Mouse (Mus musculus) forebrain, embryonic 16.5 days (tissue): Measurements from ENCODE around the gene Hltf. TPM values are rescaled to one million over a fixed set of nuclear protein-coding genes. Genes with fewer than 3 reads are reported as not detected.
A peak's percentile ranks its signal among the peaks of the same experiment; 100 is the strongest.
"Not testable (repeated sequence)": the region's sequence is repeated elsewhere in the genome, so short reads cannot be mapped to it uniquely, and the experiment has no call there.

Experiments used
- ATAC-seq: fragments of 200-750 bp; cut with Nextera tagmentation; 2 replicates; pipeline ENCODE4 v1.8.0; 2017; ENCODE audit warnings: mild to moderate bottlenecking, moderate library complexity
- H3K27ac ChIP-seq: fragments of 300-500 bp; sonication (generic); 2 replicates; pipeline ENCODE4 v1.5.1; 2014; ENCODE audit warnings: low read length, control low read depth
- H3K27me3 ChIP-seq: fragments of 300-500 bp; sonication (generic); replicated peaks from 2 replicates; pipeline ENCODE4 v1.6.1; 2014; ENCODE audit warnings: low read length; ENCODE audit not compliant: control insufficient read depth, insufficient read depth
- H3K36me3 ChIP-seq: fragments of 300-500 bp; sonication (generic); 2 replicates; pipeline ENCODE4 v1.6.1; 2014; ENCODE audit not compliant: control insufficient read depth, insufficient read depth
- H3K4me1 ChIP-seq: fragments of 300-500 bp; sonication (generic); replicated peaks from 2 replicates; pipeline ENCODE4 v1.6.1; 2014; ENCODE audit warnings: low read length; ENCODE audit not compliant: control insufficient read depth, insufficient read depth
- H3K4me2 ChIP-seq: fragments of 300-500 bp; sonication (generic); 2 replicates; pipeline ENCODE4 v1.6.1; 2014; ENCODE audit warnings: mild to moderate bottlenecking, low read length, control low read depth
- H3K4me3 ChIP-seq: fragments of 300-500 bp; sonication (generic); replicated peaks from 2 replicates; pipeline ENCODE4 v1.5.1; 2014; ENCODE audit warnings: mild to moderate bottlenecking, low read length, control low read depth
- H3K9ac ChIP-seq: fragments of 300-500 bp; sonication (generic); replicated peaks from 2 replicates; pipeline ENCODE4 v1.6.1; 2014; ENCODE audit warnings: low read depth, low read length, control low read depth
- H3K9me3 ChIP-seq: fragments of 300-500 bp; sonication (generic); 2 replicates; pipeline ENCODE4 v1.6.1; 2016; ENCODE audit warnings: low read length; ENCODE audit not compliant: control insufficient read depth
- WGBS: fragments of 180-500 bp; shearing (Covaris S2); extraction: QIAGEN DNeasy Blood & Tissue Kit; methylation state at CpG from one replicate; pipeline ENCODE4 v1.1.7; 2014; 5-methylcytosine and 5-hydroxymethylcytosine counted together
- polyA plus RNA-seq: library from polyadenylated mRNA; unstranded; fragments of >200 nt; fragmentation: Nextera tagmentation; extraction: Ambion mirVana; gene quantifications from 2 replicates; pipeline ENCODE4 v1.2.1, GENCODE M21; 2015

Gene Hltf
- 22.3 and 24.6 TPM in 2 replicates for polyA plus RNA-seq

DNA sequence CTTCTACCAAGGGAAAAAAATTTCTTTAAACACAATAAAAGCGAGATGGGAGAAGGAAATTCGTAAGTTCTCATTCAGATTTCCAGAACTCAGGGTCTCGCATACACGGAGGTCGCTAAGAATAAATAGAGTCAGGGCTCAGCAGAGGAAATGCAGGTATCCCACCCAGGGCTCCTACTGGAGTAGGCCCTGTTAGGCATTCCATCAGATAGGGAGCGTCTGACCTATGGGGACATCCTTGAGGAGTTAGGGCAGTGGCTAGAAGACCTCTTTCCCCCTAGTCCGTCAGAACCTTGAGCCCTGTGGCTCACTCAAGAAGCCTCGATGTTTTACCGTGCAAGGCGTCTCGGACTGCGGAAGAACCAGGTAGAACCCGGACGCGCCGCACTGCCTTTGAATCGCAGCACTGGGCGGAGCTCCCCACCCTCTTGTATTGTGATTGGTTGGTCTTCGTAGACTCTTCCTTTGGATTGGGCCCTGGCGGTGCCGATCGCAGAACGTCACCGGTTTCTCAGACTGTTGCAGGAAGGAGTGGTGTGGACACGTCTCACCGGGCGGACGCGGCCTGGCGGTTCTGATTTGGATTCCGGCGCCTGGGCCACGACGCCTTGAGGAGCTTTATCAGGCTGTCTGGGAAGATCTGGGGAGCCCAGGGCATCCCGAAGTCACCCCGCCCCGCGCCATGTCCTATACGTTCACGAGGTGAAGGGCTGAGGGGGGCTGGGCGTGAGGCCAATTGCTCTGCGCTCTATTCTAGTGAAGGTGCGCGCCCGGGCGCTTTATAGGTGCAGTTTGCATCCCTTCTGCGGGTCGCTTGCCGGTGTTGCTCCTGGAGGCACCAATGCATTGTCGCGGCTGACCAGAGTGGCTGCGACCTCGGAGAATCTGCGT lies at the start of gene Hltf:
TSS of gene Hltf (plus strand) at position 506 of the 891 bp plus-strand sequence.
- H3K9ac ChIP-seq, result peak within 1 kb of the TSS; percentile 80
- no peaks in the 10 kb centered on the region for H3K27me3 ChIP-seq
- peak within 1 kb of the TSS; percentile 79 for H3K4me3 ChIP-seq

DNA sequence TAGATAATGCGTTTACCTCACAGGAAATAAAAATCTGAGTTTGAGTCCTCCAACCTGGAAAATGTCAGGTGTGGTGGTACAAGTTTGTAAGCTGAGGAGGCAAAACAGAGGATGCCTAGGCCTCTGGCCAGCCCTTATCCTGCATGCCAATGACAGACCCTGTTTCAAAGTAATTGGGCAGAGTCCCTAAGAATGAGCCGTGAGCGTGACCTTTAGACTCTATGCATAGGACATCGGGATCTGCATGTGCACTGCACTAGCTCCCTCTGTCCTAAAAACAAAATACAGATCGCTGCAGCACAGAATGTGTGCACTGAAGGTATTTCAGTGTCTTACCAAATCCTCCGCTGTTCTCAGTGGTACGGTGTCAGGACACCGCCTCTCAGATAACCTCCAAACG lies 47.1 kb upstream of the Hltf start:
- no peaks in the 10 kb centered on the region for H3K4me1 ChIP-seq
- no peak overlapping the region for H3K4me2 ChIP-seq
- H3K27ac ChIP-seq, result no peak overlapping the region
- no peak overlapping the region for H3K9ac ChIP-seq
- WGBS, result 90% methylated on average over 9 of the region's 9 CpGs
- peaks cover 5% of the 10 kb centered on the region for H3K36me3 ChIP-seq
- no peaks in the 10 kb centered on the region for H3K27me3 ChIP-seq
- H3K4me3 ChIP-seq, result no peak overlapping the region
- ATAC-seq, result no peak
- no peaks in the 10 kb centered on the region for H3K9me3 ChIP-seq

More for the DNA sequence above, at the start of gene Hltf:
- Histone ChIP-seq H3K27ac (peak within 1 kb of the TSS; percentile 77), H3K36me3 (0 out of 2 replicates have a peak, but pooled peaks cover 3% of the 10 kb centered on the region), H3K4me2 (peak within 1 kb of the TSS; percentile 65), H3K4me1 (peaks cover 10% of the 10 kb centered on the region), H3K9me3 (no peaks in the 10 kb centered on the region)
- WGBS, result under 1% methylated on average over 49 of the region's 54 CpGs
- ATAC-seq, result peak; percentile 100

DNA sequence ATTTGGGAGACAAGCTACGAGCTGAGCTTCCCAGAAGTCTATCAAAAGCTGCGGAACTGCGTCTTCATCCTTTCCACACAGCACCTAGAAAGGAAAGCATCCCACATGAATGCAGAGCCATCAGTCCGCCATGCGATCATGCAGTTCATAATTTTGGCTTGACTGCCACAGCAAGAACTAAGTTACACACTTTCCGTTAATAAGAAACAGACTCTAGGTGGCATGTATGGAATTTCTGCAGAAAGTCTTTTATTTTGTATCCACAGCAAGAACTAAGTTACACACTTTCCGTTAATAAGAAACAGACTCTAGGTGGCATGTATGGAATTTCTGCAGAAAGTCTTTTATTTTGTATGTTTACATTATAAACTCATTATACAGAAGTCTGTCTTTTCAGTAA lies 46.7 kb upstream of the Hltf start:
- ATAC-seq, result not testable (repeated sequence)
- WGBS, result 91% methylated on average over 7 of the region's 7 CpGs

DNA sequence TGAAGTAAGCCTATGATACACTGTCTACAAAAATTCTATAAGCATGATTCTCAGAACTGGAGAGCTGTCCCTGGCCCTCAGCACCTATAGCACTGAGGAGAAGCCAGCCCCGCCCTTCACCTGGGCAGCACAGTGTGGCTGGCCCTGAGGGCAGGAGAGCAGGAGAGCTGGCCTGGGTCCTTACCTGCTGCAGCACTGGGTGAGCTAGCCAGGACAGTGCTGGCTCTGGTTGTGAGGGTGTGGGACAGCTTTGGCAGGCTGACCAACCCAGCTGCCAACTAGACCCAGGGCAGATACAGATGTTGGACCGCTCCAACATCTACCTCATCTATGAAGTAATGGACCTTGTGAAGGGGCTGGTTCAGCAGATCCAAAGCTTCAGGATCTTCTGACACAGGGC lies 43.2 kb upstream of the Hltf start:
- H3K4me1 ChIP-seq, result no peaks in the 10 kb centered on the region
- H3K4me2 ChIP-seq, result no peak overlapping the region
- H3K4me3 ChIP-seq, result no peak overlapping the region
- WGBS, result 93% methylated on average over 2 of the region's 2 CpGs
- ATAC-seq, result no peak
- H3K9me3 ChIP-seq, result no peaks in the 10 kb centered on the region
- H3K9ac ChIP-seq, result no peak overlapping the region
- peaks cover 11% of the 10 kb centered on the region for H3K36me3 ChIP-seq
- no peaks in the 10 kb centered on the region for H3K27me3 ChIP-seq
- H3K27ac ChIP-seq, result no peak overlapping the region

More for the DNA sequence above, 46.7 kb upstream of the Hltf start:
- H3K9ac ChIP-seq, H3K27ac ChIP-seq, H3K4me1 ChIP-seq, H3K4me2 ChIP-seq, H3K4me3 ChIP-seq, H3K36me3 ChIP-seq, H3K9me3 ChIP-seq, H3K27me3 ChIP-seq: not testable (repeated sequence)

DNA sequence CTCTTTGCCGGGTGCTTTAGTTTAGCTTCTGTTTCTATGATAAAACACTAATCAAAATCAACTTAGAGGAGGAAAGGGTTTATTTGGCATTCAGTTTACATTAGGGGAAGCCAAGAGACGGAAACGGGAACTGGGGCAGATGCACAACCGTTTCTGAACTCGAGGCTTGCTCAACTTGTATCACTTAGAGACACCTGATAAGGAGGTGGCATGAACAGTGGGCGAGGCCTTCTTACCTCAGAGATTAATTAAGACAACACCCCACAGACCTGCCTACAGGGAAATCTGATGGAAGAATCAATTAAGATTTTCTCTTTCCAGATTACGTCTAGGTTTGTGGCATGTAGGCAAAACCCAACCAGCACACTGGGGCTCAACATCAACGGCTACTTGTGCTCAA lies 39.5 kb upstream of the Hltf start:
- Histone ChIP-seq H3K27ac (no peak overlapping the region), H3K9ac (no peak overlapping the region), H3K36me3 (peaks cover 15% of the 10 kb centered on the region), H3K4me1 (no peaks in the 10 kb centered on the region), H3K27me3 (no peaks in the 10 kb centered on the region), H3K9me3 (no peaks in the 10 kb centered on the region), H3K4me3 (no peak overlapping the region), H3K4me2 (no peak overlapping the region)
- no peak for ATAC-seq
- WGBS, result 92% methylated on average over 8 of the region's 8 CpGs

DNA sequence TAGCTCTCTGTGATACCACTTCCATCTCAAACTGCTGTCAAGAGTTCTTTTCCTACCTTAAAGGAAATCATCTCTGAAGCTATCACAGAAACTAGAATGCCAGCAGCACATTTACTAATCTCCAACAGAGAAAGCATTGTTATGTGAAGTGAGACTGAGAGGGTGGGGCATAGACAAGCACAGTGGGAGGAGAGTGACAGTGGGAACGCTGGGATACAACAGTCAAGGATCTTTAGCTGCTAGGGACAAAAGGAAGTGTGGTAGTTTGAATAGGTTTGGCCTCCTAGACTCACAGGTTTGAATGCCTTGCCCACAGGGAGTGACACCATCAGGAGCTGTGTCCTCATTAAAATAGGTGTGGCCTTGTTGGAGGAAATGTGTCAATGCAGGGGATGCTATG lies 33.8 kb upstream of the Hltf start:
- Histone ChIP-seq H3K9ac (no peak overlapping the region), H3K9me3 (no peaks in the 10 kb centered on the region), H3K27me3 (no peaks in the 10 kb centered on the region), H3K4me1 (no peaks in the 10 kb centered on the region), H3K27ac (no peak overlapping the region), H3K36me3 (peaks cover 23% of the 10 kb centered on the region), H3K4me2 (no peak overlapping the region), H3K4me3 (no peak overlapping the region)
- WGBS, result 54% methylated on average over 1 of the region's 1 CpGs
- no peak for ATAC-seq

DNA sequence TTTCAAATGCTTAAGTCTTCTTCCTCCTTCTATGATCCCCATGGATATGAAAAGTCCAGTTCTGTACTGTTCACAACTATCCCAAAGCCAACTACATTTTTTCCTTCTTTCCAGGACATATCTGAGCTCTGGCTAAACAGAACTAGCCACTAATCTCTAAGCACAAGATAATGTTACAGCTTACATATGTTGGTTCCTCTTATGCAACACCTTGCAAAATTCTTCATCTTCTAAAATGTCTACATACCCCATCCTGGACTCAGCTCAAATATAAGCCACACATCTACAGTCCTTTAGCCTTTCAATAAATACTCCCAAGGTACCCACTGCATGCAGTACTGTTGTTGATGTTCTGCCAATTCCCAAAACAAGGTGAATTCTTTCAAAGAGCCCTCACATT lies 31.1 kb upstream of the Hltf start:
- ATAC-seq, result no peak
- no peak overlapping the region for H3K4me2 ChIP-seq
- H3K4me3 ChIP-seq, result no peak overlapping the region
- no peaks in the 10 kb centered on the region for H3K27me3 ChIP-seq
- H3K27ac ChIP-seq, result no peak overlapping the region
- no peaks in the 10 kb centered on the region for H3K4me1 ChIP-seq
- H3K9ac ChIP-seq, result no peak overlapping the region
- no peaks in the 10 kb centered on the region for H3K9me3 ChIP-seq
- peaks cover 23% of the 10 kb centered on the region for H3K36me3 ChIP-seq

DNA sequence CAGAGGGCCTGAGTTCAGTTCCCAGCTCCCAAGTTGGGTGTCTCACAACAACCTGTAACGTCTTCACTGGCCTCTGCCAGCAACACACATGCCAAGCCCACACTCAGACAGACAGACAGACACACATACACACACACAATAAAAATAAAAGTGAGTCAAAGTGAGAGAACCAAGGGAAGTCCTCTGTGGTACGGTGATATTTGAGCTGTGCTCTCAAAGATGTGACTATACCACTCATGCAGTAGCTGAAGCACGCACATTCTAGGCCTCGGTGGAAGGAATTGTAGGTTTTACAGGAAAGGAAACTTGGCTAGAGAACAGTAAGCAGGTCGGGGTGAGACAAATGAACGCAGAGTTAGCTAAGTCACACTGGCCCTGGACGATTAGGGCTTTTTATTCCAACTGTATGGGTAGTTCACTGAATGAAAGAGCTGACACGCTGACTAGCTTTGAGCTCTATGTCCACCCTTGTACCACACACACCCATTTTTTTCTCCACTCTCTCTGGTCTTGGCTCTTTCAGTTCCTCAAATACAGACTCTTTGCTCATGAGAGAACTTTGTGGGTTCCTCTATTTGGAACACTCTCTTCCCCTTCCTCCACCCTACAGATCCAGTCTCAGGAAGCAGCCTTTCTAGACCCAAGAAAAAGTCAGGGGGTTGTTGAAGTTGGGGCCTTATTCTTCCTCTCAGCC lies 30.5 kb upstream of the Hltf start:
- WGBS, result 93% methylated on average over 8 of the region's 8 CpGs

DNA sequence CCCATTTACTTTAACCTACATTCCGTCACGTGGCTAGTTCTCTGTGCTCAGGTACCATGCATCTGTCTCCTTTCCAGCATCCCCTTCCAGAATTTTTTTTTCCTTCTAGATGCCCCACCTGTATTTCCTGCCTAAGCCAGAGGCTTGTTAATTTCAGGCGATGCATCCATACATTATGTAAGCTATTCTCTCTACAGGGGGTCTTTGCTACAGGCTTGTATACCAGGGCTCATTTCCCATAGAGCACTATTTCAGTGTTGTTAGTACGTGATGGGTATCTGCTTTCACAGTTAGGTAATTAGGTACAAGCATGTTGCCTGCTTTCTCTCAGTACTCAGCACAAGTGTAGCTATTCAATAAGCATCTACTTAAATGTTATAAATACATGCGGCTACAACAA lies 29.8 kb upstream of the Hltf start:
- ATAC-seq, result no peak
- Histone ChIP-seq H3K36me3 (peaks cover 18% of the 10 kb centered on the region), H3K9me3 (no peaks in the 10 kb centered on the region), H3K4me3 (no peak overlapping the region), H3K27ac (no peak overlapping the region), H3K9ac (no peak overlapping the region), H3K4me1 (no peaks in the 10 kb centered on the region), H3K27me3 (no peaks in the 10 kb centered on the region), H3K4me2 (no peak overlapping the region)
- WGBS, result 77% methylated on average over 5 of the region's 5 CpGs

More for the DNA sequence above, 30.5 kb upstream of the Hltf start:
- no peaks in the 10 kb centered on the region for H3K9me3 ChIP-seq
- H3K4me1 ChIP-seq, result no peaks in the 10 kb centered on the region
- no peak for ATAC-seq
- no peak overlapping the region for H3K9ac ChIP-seq
- no peak overlapping the region for H3K4me3 ChIP-seq
- no peak overlapping the region for H3K27ac ChIP-seq
- H3K36me3 ChIP-seq, result peaks cover 23% of the 10 kb centered on the region
- H3K27me3 ChIP-seq, result no peaks in the 10 kb centered on the region
- no peak overlapping the region for H3K4me2 ChIP-seq
